Mouse (Mus musculus) kidney, postnatal 0 days (tissue): ENCODE results near the gene Ccnd3. TPM values are rescaled to one million over a fixed set of nuclear protein-coding genes. Genes with fewer than 3 reads are reported as not detected.

Source experiments
- ATAC-seq: fragments of 200-750 bp; cut with Nextera tagmentation; replicated peaks from 2 replicates; pipeline ENCODE4 v1.8.0; 2017; ENCODE audit warnings: low read depth, moderate number of reproducible peaks, moderate TSS enrichment, moderate library complexity; ENCODE audit not compliant: low FRiP score
- DNase-seq: peaks from one replicate; pipeline ENCODE4 v3.0.0-alpha.2; 2016; ENCODE audit warnings: low spot score
- H3K27ac ChIP-seq: fragments of 300-500 bp; sonication (generic); 2 replicates; pipeline ENCODE4 v1.5.1; 2014; ENCODE audit warnings: mild to moderate bottlenecking
- H3K27me3 ChIP-seq: fragments of 300-500 bp; sonication (generic); 2 replicates; pipeline ENCODE4 v1.6.1; 2014; ENCODE audit warnings: low read length, mixed read lengths; ENCODE audit not compliant: insufficient read depth
- H3K36me3 ChIP-seq: fragments of 300-500 bp; sonication (generic); 2 replicates; pipeline ENCODE4 v1.6.1; 2014; ENCODE audit warnings: low read length, mixed read lengths; ENCODE audit not compliant: insufficient read depth
- H3K4me1 ChIP-seq: fragments of 300-500 bp; sonication (generic); replicated peaks from 2 replicates; pipeline ENCODE4 v1.6.1; 2014; ENCODE audit warnings: antibody characterized with exemption, low read length, mixed read lengths; ENCODE audit not compliant: insufficient read depth
- H3K4me2 ChIP-seq: fragments of 300-500 bp; sonication (generic); 2 replicates; pipeline ENCODE4 v1.6.1; 2014; ENCODE audit warnings: mild to moderate bottlenecking, low read length, moderate library complexity, mixed read lengths
- H3K4me3 ChIP-seq: fragments of 300-500 bp; sonication (generic); replicated peaks from 2 replicates; pipeline ENCODE4 v1.5.1; 2014; ENCODE audit warnings: low read depth, low read length
- H3K9ac ChIP-seq: fragments of 300-500 bp; sonication (generic); 2 replicates; pipeline ENCODE4 v1.6.1; 2014; ENCODE audit warnings: low read depth, low read length
- H3K9me3 ChIP-seq: fragments of 300-500 bp; sonication (generic); replicated peaks from 2 replicates; pipeline ENCODE4 v1.6.1; 2016; ENCODE audit warnings: low read length, inconsistent platforms, mixed read lengths
- CTCF ChIP-seq: IDR thresholded peaks from 2 replicates; pipeline ENCODE4 v1.5.1; 2016; ENCODE audit warnings: antibody characterized with exemption, low read depth, mild to moderate bottlenecking, moderate library complexity
- WGBS: fragments of 180-500 bp; shearing (Covaris S2); extraction: QIAGEN DNeasy Blood & Tissue Kit; methylation state at CpG from one replicate; pipeline ENCODE4 v1.1.7; 2014; 5-methylcytosine and 5-hydroxymethylcytosine counted together
- polyA plus RNA-seq: library from polyadenylated mRNA; unstranded; fragments of >200 nt; fragmentation: Nextera tagmentation; extraction: Ambion mirVana; gene quantifications from 2 replicates; pipeline ENCODE4 v1.2.1, GENCODE M21; 2015

Ccnd3 gene
- polyA plus RNA-seq, 1 experiment from 2014 or later: 202 TPM

DNA sequence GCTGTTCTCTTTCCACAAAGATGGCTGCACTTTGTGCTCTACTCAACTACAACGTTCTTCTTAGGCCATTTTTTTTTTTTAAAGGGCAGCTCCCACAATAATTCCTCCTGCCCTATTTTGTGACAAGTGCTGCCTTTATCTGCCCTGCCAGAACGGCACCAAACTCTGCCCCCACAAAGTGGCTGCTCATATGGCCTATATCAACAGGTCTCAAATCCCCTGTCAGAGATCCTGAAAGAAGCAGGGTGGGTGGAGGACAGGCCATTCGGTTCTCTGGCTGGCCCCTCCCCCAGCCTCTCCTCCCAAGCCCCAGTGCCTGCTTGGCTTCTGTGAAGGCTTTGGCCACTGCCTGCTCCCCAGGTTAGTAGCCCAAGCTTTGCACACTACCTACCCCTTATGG, 19.9 kb upstream of the Ccnd3 start:
- no peak for TF ChIP-seq CTCF
- Histone ChIP-seq H3K4me2 (no peak overlapping the region), H3K27me3 (no peaks in the 10 kb centered on the region), H3K27ac (peak overlapping the region; percentile 82), H3K4me1 (0 out of 2 replicates have a peak, but pooled peaks cover 8% of the 10 kb centered on the region), H3K4me3 (no peak overlapping the region), H3K36me3 (peaks cover 10% of the 10 kb centered on the region), H3K9me3 (no peaks in the 10 kb centered on the region), H3K9ac (no peak overlapping the region)
- DNase-seq (peak; percentile 63), ATAC-seq (no peak)
- 4% methylated on average over 3 of the region's 3 CpGs for WGBS

DNA sequence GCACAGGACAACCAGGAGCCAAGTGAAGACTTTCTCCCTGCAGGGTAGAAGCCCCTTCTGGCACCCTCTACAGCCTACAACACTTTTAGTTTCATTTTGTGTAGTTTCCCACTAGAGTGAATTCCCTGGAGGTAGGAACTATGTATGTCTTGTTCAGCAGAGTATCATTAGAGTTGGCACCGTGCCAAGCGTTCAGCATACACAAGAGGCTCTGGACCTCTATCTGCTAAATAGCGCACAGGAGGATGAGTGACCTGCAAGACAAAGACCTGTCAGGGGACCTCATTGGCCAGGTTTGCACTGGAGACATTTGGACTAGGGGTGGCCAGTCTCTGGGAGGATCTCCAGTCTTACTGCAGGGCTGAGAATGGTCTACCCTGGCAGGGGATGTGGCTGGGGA, 19.1 kb upstream of the Ccnd3 start:
- Histone ChIP-seq H3K27ac (0 out of 2 replicates have a peak overlapping the region, but pooled peaks have one; percentile 82), H3K4me3 (no peak overlapping the region), H3K4me1 (0 out of 2 replicates have a peak, but pooled peaks cover 8% of the 10 kb centered on the region), H3K36me3 (peaks cover 18% of the 10 kb centered on the region), H3K9ac (no peak overlapping the region), H3K4me2 (no peak overlapping the region), H3K9me3 (no peaks in the 10 kb centered on the region), H3K27me3 (no peaks in the 10 kb centered on the region)
- WGBS: 84% methylated on average over 3 of the region's 3 CpGs
- TF ChIP-seq CTCF: no peak
- DNase-seq: no peak
- ATAC-seq: no peak

DNA sequence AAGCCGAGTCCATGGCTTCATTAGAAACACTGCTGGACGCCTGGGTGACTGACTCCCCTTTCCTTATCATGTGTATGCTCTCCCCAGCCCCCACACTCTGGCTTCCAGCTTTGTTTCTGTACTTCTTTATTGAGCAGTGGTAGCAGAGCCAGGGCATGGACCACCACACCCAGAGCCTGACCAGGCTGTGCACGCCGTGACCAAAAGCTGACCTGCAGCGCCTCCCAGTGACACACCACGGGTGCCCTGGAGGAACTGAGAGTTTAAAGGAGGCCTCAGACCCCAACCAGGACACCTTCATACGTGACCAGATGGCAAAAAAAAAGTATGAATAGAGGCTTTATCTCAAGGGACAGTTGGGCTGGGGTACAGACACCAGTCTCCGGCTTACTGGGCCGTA, 14.1 kb upstream of the Ccnd3 start:
- H3K27ac ChIP-seq: no peak overlapping the region
- H3K36me3 ChIP-seq: peaks cover 61% of the 10 kb centered on the region
- ATAC-seq: no peak
- WGBS: 84% methylated on average over 9 of the region's 9 CpGs
- no peak overlapping the region for H3K9ac ChIP-seq
- TF ChIP-seq CTCF: peak; percentile 54
- H3K9me3 ChIP-seq: no peaks in the 10 kb centered on the region
- H3K4me1 ChIP-seq: no peaks in the 10 kb centered on the region
- H3K27me3 ChIP-seq: no peaks in the 10 kb centered on the region
- H3K4me3 ChIP-seq: no peak overlapping the region
- no peak overlapping the region for H3K4me2 ChIP-seq
- DNase-seq: no peak

DNA sequence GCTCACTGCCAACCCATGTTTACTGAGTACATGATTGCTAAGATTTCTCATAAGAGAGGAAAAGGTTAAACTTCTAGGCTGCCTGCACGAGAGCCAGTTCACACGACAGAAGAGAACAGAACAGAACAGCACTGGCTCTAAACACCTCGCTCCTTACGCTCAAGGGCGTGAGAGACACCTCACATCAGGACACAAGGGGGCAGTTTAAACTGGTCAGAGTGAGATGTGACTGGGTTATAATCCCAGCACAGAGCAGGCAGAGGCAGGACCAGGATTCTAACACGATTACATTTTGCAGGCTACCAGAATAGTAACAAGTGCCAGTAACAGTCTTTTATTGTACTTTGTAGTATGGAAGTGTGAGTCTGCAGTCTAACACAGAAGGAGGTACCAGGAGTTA, 12.1 kb upstream of the Ccnd3 start:
- Histone ChIP-seq H3K4me1 (no peaks in the 10 kb centered on the region), H3K4me2 (no peak overlapping the region), H3K36me3 (peaks cover 73% of the 10 kb centered on the region), H3K27ac (no peak overlapping the region), H3K9me3 (no peaks in the 10 kb centered on the region), H3K4me3 (no peak overlapping the region), H3K27me3 (no peaks in the 10 kb centered on the region), H3K9ac (no peak overlapping the region)
- no peak for TF ChIP-seq CTCF
- ATAC-seq (no peak), DNase-seq (no peak)
- 73% methylated on average over 6 of the region's 6 CpGs for WGBS

DNA sequence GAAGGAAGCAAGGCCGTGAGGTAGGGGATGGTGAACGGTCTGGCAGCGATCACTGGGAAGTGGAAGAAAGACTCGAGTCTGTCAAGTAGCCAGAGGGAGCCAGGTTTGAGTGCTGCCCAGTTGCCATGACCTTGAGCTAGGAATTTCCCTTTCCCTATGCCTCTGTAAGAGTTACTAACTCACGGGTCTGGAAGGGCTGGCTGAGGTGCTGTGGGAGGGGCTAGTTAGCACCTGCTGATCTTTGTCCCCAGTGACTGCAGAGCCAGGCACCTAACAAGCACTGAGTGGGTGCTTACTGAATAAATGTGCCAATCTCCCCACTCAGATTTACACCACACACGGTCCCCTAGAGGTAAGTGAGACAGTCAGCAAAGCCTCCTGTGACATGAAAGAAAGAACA, 11.2 kb upstream of the Ccnd3 start:
- no peak for TF ChIP-seq CTCF
- 85% methylated on average over 6 of the region's 6 CpGs for WGBS
- Histone ChIP-seq H3K4me3 (no peak overlapping the region), H3K27me3 (no peaks in the 10 kb centered on the region), H3K27ac (no peak overlapping the region), H3K9ac (no peak overlapping the region), H3K4me1 (no peaks in the 10 kb centered on the region), H3K4me2 (no peak overlapping the region), H3K36me3 (peaks cover 75% of the 10 kb centered on the region), H3K9me3 (no peaks in the 10 kb centered on the region)
- DNase-seq: no peak
- ATAC-seq: no peak

DNA sequence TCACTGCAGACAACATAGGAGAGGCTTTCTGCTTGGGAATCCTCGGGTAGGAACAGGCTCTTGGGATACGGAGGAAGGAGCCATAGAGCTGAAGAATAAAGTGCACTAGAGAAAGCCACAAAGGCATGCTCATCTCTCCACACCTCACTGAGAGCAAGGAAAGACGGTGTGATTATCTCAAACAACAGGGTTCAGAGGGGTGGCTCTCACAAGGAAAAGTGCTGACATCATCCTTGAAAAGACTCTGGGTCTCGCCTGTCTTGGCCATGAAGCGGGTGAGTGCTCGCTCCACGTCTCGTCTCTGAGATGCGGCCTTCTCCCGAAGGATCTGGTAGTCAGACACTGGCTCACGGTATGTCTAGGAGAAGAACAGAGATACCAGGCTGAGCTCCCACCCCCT, 10.7 kb upstream of the Ccnd3 start:
- H3K4me2 ChIP-seq: no peak overlapping the region
- 91% methylated on average over 11 of the region's 11 CpGs for WGBS

DNA sequence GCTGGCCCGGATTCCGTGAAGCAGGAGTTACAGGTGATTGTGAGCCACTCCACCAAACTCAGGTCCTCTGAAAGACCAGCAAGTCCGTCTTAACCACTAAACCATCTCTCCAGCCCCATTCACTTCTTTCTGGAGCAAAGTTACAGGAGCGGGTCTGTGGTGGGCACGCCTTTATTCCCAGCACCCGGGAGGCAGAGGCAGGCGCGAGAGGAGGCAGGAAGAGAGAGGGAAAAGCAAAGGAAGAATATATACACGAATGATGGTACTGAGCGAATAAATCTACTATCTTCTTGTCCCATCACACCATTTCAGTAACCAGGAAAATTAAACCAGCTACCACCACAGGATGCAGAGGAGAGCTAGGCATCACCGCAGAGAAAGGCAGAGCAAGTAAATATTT, 3.3 kb upstream of the Ccnd3 start:
- no peaks in the 10 kb centered on the region for H3K9me3 ChIP-seq
- no peaks in the 10 kb centered on the region for H3K27me3 ChIP-seq
- peak overlapping the region; percentile 47 for H3K27ac ChIP-seq
- DNase-seq: no peak
- peak overlapping the region; percentile 84 for H3K4me2 ChIP-seq
- no peak for ATAC-seq
- H3K4me1 ChIP-seq: peaks cover 22% of the 10 kb centered on the region
- peaks cover 17% of the 10 kb centered on the region for H3K36me3 ChIP-seq
- peak overlapping the region; percentile 55 for H3K4me3 ChIP-seq
- H3K9ac ChIP-seq: peak overlapping the region; percentile 73
- TF ChIP-seq CTCF: no peak
- WGBS: 5% methylated on average over 11 of the region's 11 CpGs

More for the DNA sequence above, 10.7 kb upstream of the Ccnd3 start:
- no peak for DNase-seq
- Histone ChIP-seq H3K4me3 (no peak overlapping the region), H3K9ac (no peak overlapping the region), H3K36me3 (peaks cover 77% of the 10 kb centered on the region), H3K27ac (no peak overlapping the region), H3K9me3 (no peaks in the 10 kb centered on the region), H3K4me1 (no peaks in the 10 kb centered on the region), H3K27me3 (no peaks in the 10 kb centered on the region)
- TF ChIP-seq CTCF: no peak
- ATAC-seq: no peak
